Mouse (Mus musculus) mouse embryonic stem cell (cell line): ENCODE measurements at regions not wholly inside any gene's neighbourhood (a gene's known extent, or its start where the extent isn't known, plus 50 kb on each side); places are given as distances from the start of the nearest gene placed in this dataset.

Experiments used
- in situ Hi-C, 2 experiments: fragments of 300-500 bp; cut with MboI; formaldehyde crosslinking; loops; 1 replicate in 1 of 2; 3 replicates in 1 of 2; pipeline ENCODE4 v1.14.3; 2019 to 2020; ENCODE audit warnings: low sequenced_read_pairs in 2 of 2, low pct_unique_long_range_greater_than_20kb in 1 of 2, mixed read lengths in 1 of 2; ENCODE audit not compliant: unreplicated experiment in 1 of 2

GRCm38 (mm10) chr7:37343691-37344233 lies 429.7 kb downstream of the Zfp536 start:
- in situ Hi-C loops, result loop anchor here in 1 of 2 experiments (10.0 kb wide), 1 partner anchor 79 kb away; no protein-coding TSS in a partner anchor

GRCm38 (mm10) chr7:37346041-37346440 lies 427.4 kb downstream of the Zfp536 start:
- in situ Hi-C loops, result loop anchor here in 1 of 2 experiments (10.0 kb wide), 1 partner anchor 81 kb away; no protein-coding TSS in a partner anchor

GRCm38 (mm10) chr7:37357647-37358395 lies 415.6 kb downstream of the Zfp536 start:
- in situ Hi-C loops, result loop anchor here in 1 of 2 experiments (25.0 kb wide), 1 partner anchor 746 kb away; no protein-coding TSS in a partner anchor

GRCm38 (mm10) chr7:37358492-37358891 lies 414.9 kb downstream of the Zfp536 start:
- in situ Hi-C loops, result loop anchor here in 1 of 2 experiments (25.0 kb wide), 1 partner anchor 746 kb away; no protein-coding TSS in a partner anchor

- in situ Hi-C loops, result loop anchor here in 1 of 2 experiments (25.0 kb wide), 1 partner anchor 747 kb away; no protein-coding TSS in a partner anchor
Observed at GRCm38 (mm10) chr7:37359473-37359872, 414.0 kb downstream of the Zfp536 start.

GRCm38 (mm10) chr7:37360171-37360570 lies 413.3 kb downstream of the Zfp536 start:
- in situ Hi-C loops, result loop anchor here in 1 of 2 experiments (25.0 kb wide), 1 partner anchor 748 kb away; no protein-coding TSS in a partner anchor

- in situ Hi-C loops, result loop anchor here in 1 of 2 experiments (25.0 kb wide), 1 partner anchor 750 kb away; no protein-coding TSS in a partner anchor
Observed at GRCm38 (mm10) chr7:37361802-37362441, 411.5 kb downstream of the Zfp536 start.

GRCm38 (mm10) chr7:37362879-37363278 lies 410.6 kb downstream of the Zfp536 start:
- in situ Hi-C loops, result loop anchor here in 1 of 2 experiments (25.0 kb wide), 1 partner anchor 751 kb away; no protein-coding TSS in a partner anchor

- in situ Hi-C loops, result loop anchor here in 1 of 2 experiments (25.0 kb wide), 1 partner anchor 751 kb away; no protein-coding TSS in a partner anchor
Observed at GRCm38 (mm10) chr7:37363629-37364175, 409.7 kb downstream of the Zfp536 start.

- in situ Hi-C loops, result loop anchor here in 1 of 2 experiments (25.0 kb wide), 1 partner anchor 752 kb away; no protein-coding TSS in a partner anchor
Observed at GRCm38 (mm10) chr7:37364221-37364620, 409.2 kb downstream of the Zfp536 start.

- in situ Hi-C loops, result loop anchor here in 1 of 2 experiments (25.0 kb wide), 1 partner anchor 754 kb away; no protein-coding TSS in a partner anchor
Observed at GRCm38 (mm10) chr7:37366006-37366405, 407.4 kb downstream of the Zfp536 start.

GRCm38 (mm10) chr7:37369698-37370097 lies 403.7 kb downstream of the Zfp536 start:
- in situ Hi-C loops, result loop anchor here (5.0 to 25.0 kb wide), 5 partner anchors 105 to 757 kb away; no protein-coding TSS in a partner anchor

GRCm38 (mm10) chr7:37373864-37374263 lies 399.6 kb downstream of the Zfp536 start:
- in situ Hi-C loops, result loop anchor here (5.0 to 25.0 kb wide), 5 partner anchors 101 to 762 kb away; no protein-coding TSS in a partner anchor

- in situ Hi-C loops, result loop anchor here (10.0 to 25.0 kb wide), 4 partner anchors 100 to 520 kb away; no protein-coding TSS in a partner anchor
Observed at GRCm38 (mm10) chr7:37375044-37375443, 398.4 kb downstream of the Zfp536 start.

- in situ Hi-C loops, result loop anchor here (10.0 to 25.0 kb wide), 4 partner anchors 99 to 519 kb away; no protein-coding TSS in a partner anchor
Observed at GRCm38 (mm10) chr7:37375591-37375990, 397.9 kb downstream of the Zfp536 start.

GRCm38 (mm10) chr7:37376207-37376606 lies 397.2 kb downstream of the Zfp536 start:
- in situ Hi-C loops, result loop anchor here (10.0 to 25.0 kb wide), 4 partner anchors 99 to 519 kb away; no protein-coding TSS in a partner anchor

- in situ Hi-C loops, result loop anchor here (10.0 to 25.0 kb wide), 4 partner anchors 97 to 517 kb away; no protein-coding TSS in a partner anchor
Observed at GRCm38 (mm10) chr7:37377889-37378521, 395.4 kb downstream of the Zfp536 start.
